Mouse (Mus musculus): ENCODE results near the gene Bex2. TPM values are rescaled to one million over a fixed set of nuclear protein-coding genes. Genes with fewer than 3 reads are reported as not detected.
"Not testable (repeated sequence)": the region's sequence is repeated elsewhere in the genome, so short reads cannot be mapped to it uniquely, and the experiment has no call there.

The Bex2 gene
- 132 and 146 TPM in 2 replicates for polyA plus RNA-seq (2014; fragmentation: Nextera tagmentation; extraction: Ambion mirVana)

- peak within 1 kb of the TSS; percentile 38 for H3K4me2 ChIP-seq (ENCODE audit: low read length)
- DNase-seq (ENCODE audit: low spot score), result not testable (repeated sequence)
Observed at GRCm38 (mm10) chrX:136068020-136068419, at the start of gene Bex2. Gene Bex2 (minus strand): TSS chrX:136068236.

GRCm38 (mm10) chrX:136115419-136115961 lies 47.5 kb upstream of the Bex2 start:
- Histone ChIP-seq H3K4me3 (ENCODE audit: low read depth, low read length) (peak overlapping the region; percentile 26), H3K36me3 (ENCODE audit: control insufficient read depth, insufficient read depth, low read length) (no peaks in the 10 kb centered on the region), H3K4me1 (replicated peaks; ENCODE audit: control insufficient read depth, insufficient read depth, low read length) (no peaks in the 10 kb centered on the region), H3K9me3 (ENCODE audit: control insufficient read depth, low read length) (no peaks in the 10 kb centered on the region), H3K4me2 (ENCODE audit: low read length) (peak overlapping the region; percentile 42), H3K9ac (ENCODE audit: low read length) (no peak overlapping the region), H3K27me3 (replicated peaks; ENCODE audit: control insufficient read depth, insufficient read depth, low read length) (no peaks in the 10 kb centered on the region; the same call in 1 of the 2 replicates), H3K27ac (ENCODE audit: low read depth) (no peak overlapping the region)
- ATAC-seq (replicated peaks; ENCODE audit: low FRiP score, low TSS enrichment, low read depth), result peak; percentile 91
- peak; percentile 80 for DNase-seq (ENCODE audit: low spot score)
- 17% methylated on average over 23 of the region's 23 CpGs for WGBS

More at GRCm38 (mm10) chrX:136068020-136068419, at the start of gene Bex2:
- not testable (repeated sequence) for H3K36me3 ChIP-seq (ENCODE audit: control insufficient read depth, insufficient read depth, low read length); H3K9me3 ChIP-seq (ENCODE audit: control insufficient read depth, low read length); H3K27me3 ChIP-seq (replicated peaks; ENCODE audit: control insufficient read depth, insufficient read depth, low read length); H3K27ac ChIP-seq (ENCODE audit: low read depth); H3K9ac ChIP-seq (ENCODE audit: low read length); H3K4me1 ChIP-seq (replicated peaks; ENCODE audit: control insufficient read depth, insufficient read depth, low read length)
- H3K4me3 ChIP-seq (ENCODE audit: low read depth, low read length), result peak within 1 kb of the TSS; percentile 30
- ATAC-seq (replicated peaks; ENCODE audit: low FRiP score, low TSS enrichment, low read depth), result peak; percentile 97
- WGBS, result 20% methylated on average over 2 of the region's 32 CpGs

- peak overlapping the region; percentile 42 for H3K4me2 ChIP-seq (ENCODE audit: low read length)
- H3K4me1 ChIP-seq (replicated peaks; ENCODE audit: control insufficient read depth, insufficient read depth, low read length), result no peaks in the 10 kb centered on the region
- 26% methylated on average over 4 of the region's 4 CpGs for WGBS
- ATAC-seq (replicated peaks; ENCODE audit: low FRiP score, low TSS enrichment, low read depth) (no peak), DNase-seq (ENCODE audit: low spot score) (no peak)
- no peak overlapping the region for H3K27ac ChIP-seq (ENCODE audit: low read depth)
- H3K36me3 ChIP-seq (ENCODE audit: control insufficient read depth, insufficient read depth, low read length), result no peaks in the 10 kb centered on the region
- H3K9me3 ChIP-seq (ENCODE audit: control insufficient read depth, low read length), result no peaks in the 10 kb centered on the region
- H3K4me3 ChIP-seq (ENCODE audit: low read depth, low read length), result no peak overlapping the region
- no peaks in the 10 kb centered on the region; the same call in 1 of the 2 replicates for H3K27me3 ChIP-seq (replicated peaks; ENCODE audit: control insufficient read depth, insufficient read depth, low read length)
- no peak overlapping the region for H3K9ac ChIP-seq (ENCODE audit: low read length)
Observed at GRCm38 (mm10) chrX:136115015-136115414, 47.0 kb upstream of the Bex2 start.

GRCm38 (mm10) chrX:136107942-136108341 lies 39.9 kb upstream of the Bex2 start:
- Histone ChIP-seq H3K9ac (ENCODE audit: low read length) (no peak overlapping the region), H3K4me2 (ENCODE audit: low read length) (no peak overlapping the region), H3K4me1 (replicated peaks; ENCODE audit: control insufficient read depth, insufficient read depth, low read length) (no peaks in the 10 kb centered on the region), H3K27ac (ENCODE audit: low read depth) (no peak overlapping the region), H3K27me3 (replicated peaks; ENCODE audit: control insufficient read depth, insufficient read depth, low read length) (no peaks in the 10 kb centered on the region), H3K9me3 (ENCODE audit: control insufficient read depth, low read length) (no peaks in the 10 kb centered on the region), H3K36me3 (ENCODE audit: control insufficient read depth, insufficient read depth, low read length) (no peaks in the 10 kb centered on the region), H3K4me3 (ENCODE audit: low read depth, low read length) (no peak overlapping the region)
- 40% methylated on average over 6 of the region's 6 CpGs for WGBS
- DNase-seq (ENCODE audit: low spot score) (peak; percentile 59), ATAC-seq (replicated peaks; ENCODE audit: low FRiP score, low TSS enrichment, low read depth) (no peak)

- ATAC-seq (replicated peaks; ENCODE audit: low FRiP score, low TSS enrichment, low read depth) (no peak), DNase-seq (ENCODE audit: low spot score) (no peak)
- no peak overlapping the region for H3K27ac ChIP-seq (ENCODE audit: low read depth)
- no peak overlapping the region for H3K4me3 ChIP-seq (ENCODE audit: low read depth, low read length)
- H3K4me2 ChIP-seq (ENCODE audit: low read length), result no peak overlapping the region
- H3K9me3 ChIP-seq (ENCODE audit: control insufficient read depth, low read length), result no peaks in the 10 kb centered on the region
- no peak overlapping the region for H3K9ac ChIP-seq (ENCODE audit: low read length)
- H3K4me1 ChIP-seq (replicated peaks; ENCODE audit: control insufficient read depth, insufficient read depth, low read length), result no peaks in the 10 kb centered on the region
- H3K27me3 ChIP-seq (replicated peaks; ENCODE audit: control insufficient read depth, insufficient read depth, low read length), result no peaks in the 10 kb centered on the region
- no peaks in the 10 kb centered on the region for H3K36me3 ChIP-seq (ENCODE audit: control insufficient read depth, insufficient read depth, low read length)
- 56% methylated on average over 3 of the region's 3 CpGs for WGBS
Observed at GRCm38 (mm10) chrX:136104724-136105088, 36.7 kb upstream of the Bex2 start.

GRCm38 (mm10) chrX:136104046-136104723 lies 36.1 kb upstream of the Bex2 start:
- no peak overlapping the region for H3K4me3 ChIP-seq (ENCODE audit: low read depth, low read length)
- no peak overlapping the region for H3K27ac ChIP-seq (ENCODE audit: low read depth)
- 71% methylated on average over 4 of the region's 4 CpGs for WGBS
- no peak for DNase-seq (ENCODE audit: low spot score)
- no peak overlapping the region for H3K4me2 ChIP-seq (ENCODE audit: low read length)
- no peaks in the 10 kb centered on the region for H3K27me3 ChIP-seq (replicated peaks; ENCODE audit: control insufficient read depth, insufficient read depth, low read length)
- no peak overlapping the region for H3K9ac ChIP-seq (ENCODE audit: low read length)
- no peaks in the 10 kb centered on the region for H3K9me3 ChIP-seq (ENCODE audit: control insufficient read depth, low read length)
- H3K36me3 ChIP-seq (ENCODE audit: control insufficient read depth, insufficient read depth, low read length), result no peaks in the 10 kb centered on the region
- no peaks in the 10 kb centered on the region for H3K4me1 ChIP-seq (replicated peaks; ENCODE audit: control insufficient read depth, insufficient read depth, low read length)
- ATAC-seq (replicated peaks; ENCODE audit: low FRiP score, low TSS enrichment, low read depth), result no peak

- WGBS, result 45% methylated on average over 2 of the region's 2 CpGs
- Histone ChIP-seq H3K4me2 (ENCODE audit: low read length) (no peak overlapping the region), H3K9me3 (ENCODE audit: control insufficient read depth, low read length) (no peaks in the 10 kb centered on the region), H3K9ac (ENCODE audit: low read length) (no peak overlapping the region), H3K4me3 (ENCODE audit: low read depth, low read length) (no peak overlapping the region), H3K27ac (ENCODE audit: low read depth) (no peak overlapping the region), H3K36me3 (ENCODE audit: control insufficient read depth, insufficient read depth, low read length) (no peaks in the 10 kb centered on the region), H3K4me1 (replicated peaks; ENCODE audit: control insufficient read depth, insufficient read depth, low read length) (no peaks in the 10 kb centered on the region), H3K27me3 (replicated peaks; ENCODE audit: control insufficient read depth, insufficient read depth, low read length) (no peaks in the 10 kb centered on the region)
- no peak for DNase-seq (ENCODE audit: low spot score)
- ATAC-seq (replicated peaks; ENCODE audit: low FRiP score, low TSS enrichment, low read depth), result no peak
Observed at GRCm38 (mm10) chrX:136094421-136094820, 26.4 kb upstream of the Bex2 start.

GRCm38 (mm10) chrX:136092497-136093279 lies 24.7 kb upstream of the Bex2 start:
- DNase-seq (ENCODE audit: low spot score), result no peak
- no peak overlapping the region for H3K27ac ChIP-seq (ENCODE audit: low read depth)
- no peaks in the 10 kb centered on the region for H3K9me3 ChIP-seq (ENCODE audit: control insufficient read depth, low read length)
- no peak for ATAC-seq (replicated peaks; ENCODE audit: low FRiP score, low TSS enrichment, low read depth)
- no peaks in the 10 kb centered on the region for H3K4me1 ChIP-seq (replicated peaks; ENCODE audit: control insufficient read depth, insufficient read depth, low read length)
- H3K36me3 ChIP-seq (ENCODE audit: control insufficient read depth, insufficient read depth, low read length), result no peaks in the 10 kb centered on the region
- H3K4me2 ChIP-seq (ENCODE audit: low read length), result no peak overlapping the region
- no peak overlapping the region for H3K4me3 ChIP-seq (ENCODE audit: low read depth, low read length)
- H3K9ac ChIP-seq (ENCODE audit: low read length), result no peak overlapping the region
- H3K27me3 ChIP-seq (replicated peaks; ENCODE audit: control insufficient read depth, insufficient read depth, low read length), result no peaks in the 10 kb centered on the region
- 10% methylated on average over 2 of the region's 2 CpGs for WGBS
